Mouse (Mus musculus) neural tube, embryonic 14.5 days (tissue): Measurements from ENCODE around the gene Tbc1d4. TPM values are rescaled to one million over a fixed set of nuclear protein-coding genes. Genes with fewer than 3 reads are reported as not detected.
"Not testable (repeated sequence)": the region's sequence is repeated elsewhere in the genome, so short reads cannot be mapped to it uniquely, and the experiment has no call there.

Experiments used
- ATAC-seq: fragments of 200-750 bp; cut with Nextera tagmentation; 2 replicates; pipeline ENCODE4 v1.8.0; 2017; ENCODE audit warnings: low read depth, mild to moderate bottlenecking, moderate TSS enrichment, moderate library complexity
- H3K27ac ChIP-seq: fragments of 300-500 bp; sonication (generic); 2 replicates; pipeline ENCODE4 v1.5.1; 2014; ENCODE audit warnings: low read depth, mild to moderate bottlenecking, control low read depth, low read length, moderate library complexity, mixed read lengths
- H3K27me3 ChIP-seq: fragments of 300-500 bp; sonication (generic); 2 replicates; pipeline ENCODE4 v1.6.1; 2014; ENCODE audit warnings: low read length; ENCODE audit not compliant: control insufficient read depth, insufficient read depth
- H3K36me3 ChIP-seq: fragments of 300-500 bp; sonication (generic); 2 replicates; pipeline ENCODE4 v1.6.1; 2014; ENCODE audit warnings: low read length, mixed read lengths; ENCODE audit not compliant: control insufficient read depth, insufficient read depth
- H3K4me1 ChIP-seq: fragments of 300-500 bp; sonication (generic); 2 replicates; pipeline ENCODE4 v1.6.1; 2014; ENCODE audit warnings: low read length; ENCODE audit not compliant: control insufficient read depth, insufficient read depth
- H3K4me2 ChIP-seq: fragments of 300-500 bp; sonication (generic); 2 replicates; pipeline ENCODE4 v1.6.1; 2014; ENCODE audit warnings: mild to moderate bottlenecking, low read depth, low read length, control low read depth
- H3K4me3 ChIP-seq: fragments of 300-500 bp; sonication (generic); 2 replicates; pipeline ENCODE4 v1.5.1; 2014; ENCODE audit warnings: low read depth, low read length, control low read depth, mixed read lengths
- H3K9ac ChIP-seq: fragments of 300-500 bp; sonication (generic); replicated peaks from 2 replicates; pipeline ENCODE4 v1.6.1; 2014; ENCODE audit warnings: low read depth, mild to moderate bottlenecking, control low read depth, low read length, mixed read lengths
- H3K9me3 ChIP-seq: fragments of 300-500 bp; sonication (generic); 2 replicates; pipeline ENCODE4 v1.6.1; 2016; ENCODE audit warnings: low read length; ENCODE audit not compliant: control insufficient read depth
- WGBS: fragments of 180-500 bp; shearing (Covaris S2); extraction: QIAGEN DNeasy Blood & Tissue Kit; methylation state at CpG from one replicate; pipeline ENCODE4 v1.1.7; 2014; 5-methylcytosine and 5-hydroxymethylcytosine counted together
- polyA plus RNA-seq: library from polyadenylated mRNA; unstranded; fragments of >200 nt; fragmentation: Nextera tagmentation; extraction: Ambion mirVana; gene quantifications from 2 replicates; pipeline ENCODE4 v1.2.1, GENCODE M21; 2014

Gene Tbc1d4
- polyA plus RNA-seq, 1 experiment from 2014 or later = 5.3 TPM

DNA sequence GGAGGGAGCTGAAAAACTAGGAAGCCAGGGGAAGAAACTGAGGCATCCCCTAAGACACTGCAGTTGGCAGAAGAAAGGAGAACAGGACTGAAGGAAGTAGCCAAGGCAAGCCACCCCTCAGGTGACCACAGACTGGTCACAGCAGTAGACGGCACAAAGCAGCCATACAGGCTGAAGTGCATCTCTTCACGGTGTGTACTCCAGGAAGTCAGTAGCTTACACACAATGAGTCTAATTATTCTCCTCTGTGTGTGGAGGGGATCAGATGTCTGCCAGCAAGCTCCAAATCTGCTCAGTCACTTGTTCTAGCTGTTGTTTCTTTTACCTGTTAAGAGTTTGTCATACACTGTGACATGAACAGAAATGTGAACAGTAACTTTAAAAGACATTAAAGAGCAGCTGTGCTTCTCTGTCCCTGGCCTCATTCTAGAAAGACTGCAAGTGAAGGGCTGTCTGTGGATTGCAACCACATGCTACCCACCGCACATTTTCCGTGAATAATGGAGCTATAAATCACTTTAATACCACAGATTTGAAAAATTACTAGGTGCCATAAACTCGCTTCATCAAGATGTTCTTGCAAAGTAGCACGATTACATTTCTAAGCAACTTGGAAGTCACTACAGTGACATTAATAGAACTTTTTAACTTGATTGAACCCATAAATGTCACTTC is 21.5 kb downstream of the Tbc1d4 start:
- not testable (repeated sequence) for H3K36me3 ChIP-seq, H3K9ac ChIP-seq, H3K27ac ChIP-seq, H3K4me3 ChIP-seq, H3K27me3 ChIP-seq, ATAC-seq, H3K9me3 ChIP-seq, H3K4me1 ChIP-seq, H3K4me2 ChIP-seq
- 41% methylated on average over 4 of the region's 6 CpGs for WGBS

DNA sequence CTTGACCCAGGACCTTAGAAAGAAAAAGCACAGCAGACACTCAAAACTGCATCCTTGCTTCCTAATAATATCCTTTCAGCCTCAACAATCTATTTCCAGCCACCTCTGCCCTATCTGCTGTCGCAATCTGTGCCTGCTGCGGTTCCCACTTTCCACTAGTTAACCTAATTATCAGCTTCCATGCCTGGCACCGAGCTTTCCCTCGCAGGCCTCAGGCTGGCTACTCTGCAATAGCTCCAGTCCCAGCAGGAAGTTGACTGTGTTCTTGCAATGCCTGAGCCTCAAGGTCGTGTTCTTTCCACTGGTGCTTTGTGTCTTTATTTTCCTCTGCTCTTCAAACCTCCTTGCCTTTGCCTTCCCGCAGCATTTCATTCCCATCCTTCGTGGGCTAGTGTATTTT is 22.9 kb downstream of the Tbc1d4 start:
- H3K4me3 ChIP-seq = no peak overlapping the region

DNA sequence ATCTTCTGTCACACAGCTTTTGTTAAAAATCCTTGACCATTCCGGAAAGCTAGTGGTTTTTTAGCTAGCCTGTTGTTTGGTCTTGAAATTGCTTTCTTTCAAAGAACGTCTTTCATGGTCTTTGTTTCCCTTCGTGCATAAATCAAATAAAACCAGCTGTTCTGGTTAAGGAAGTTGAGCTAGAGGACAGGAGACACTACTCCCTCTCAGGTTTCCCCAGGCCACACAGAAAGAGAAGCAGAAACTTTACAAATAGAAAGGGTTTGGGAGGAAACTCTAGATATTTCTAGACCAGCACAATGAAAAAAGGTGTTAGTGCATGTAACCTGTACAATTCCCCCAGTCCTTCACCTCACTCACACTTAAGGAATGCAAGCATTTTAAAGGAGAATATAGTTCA is 33.3 kb downstream of the Tbc1d4 start:
- Histone ChIP-seq H3K4me1 (no peaks in the 10 kb centered on the region), H3K9me3 (no peaks in the 10 kb centered on the region), H3K36me3 (no peaks in the 10 kb centered on the region), H3K4me3 (no peak overlapping the region), H3K4me2 (no peak overlapping the region), H3K9ac (no peak overlapping the region), H3K27ac (no peak overlapping the region), H3K27me3 (no peaks in the 10 kb centered on the region)
- ATAC-seq = no peak
- 17% methylated on average over 3 of the region's 3 CpGs for WGBS

More for the DNA sequence above, 22.9 kb downstream of the Tbc1d4 start:
- H3K27ac ChIP-seq = no peak overlapping the region
- H3K36me3 ChIP-seq = no peaks in the 10 kb centered on the region
- H3K27me3 ChIP-seq = no peaks in the 10 kb centered on the region
- H3K9ac ChIP-seq = no peak overlapping the region
- no peaks in the 10 kb centered on the region for H3K9me3 ChIP-seq
- H3K4me1 ChIP-seq = no peaks in the 10 kb centered on the region
- ATAC-seq = no peak
- 77% methylated on average over 7 of the region's 7 CpGs for WGBS
- H3K4me2 ChIP-seq = no peak overlapping the region

DNA sequence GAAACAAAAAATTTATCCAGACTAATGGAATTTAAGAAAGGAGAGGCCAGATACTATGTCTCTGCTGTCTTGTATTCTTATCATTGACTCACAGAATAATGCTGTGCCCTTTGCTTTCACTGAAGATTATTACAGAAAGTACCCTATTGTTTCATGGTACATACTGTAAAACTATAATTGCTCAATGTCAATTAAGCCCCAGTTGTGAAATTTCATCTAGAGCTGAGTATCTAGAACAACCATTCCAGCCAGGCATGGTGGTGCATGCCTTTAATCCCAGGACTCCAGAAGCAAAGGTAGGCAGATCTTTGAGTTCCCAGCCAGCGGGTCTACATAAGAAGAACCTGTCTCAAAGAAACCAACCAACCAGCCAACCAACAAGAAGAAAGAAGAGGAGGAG is 34.5 kb downstream of the Tbc1d4 start:
- H3K27me3 ChIP-seq = no peaks in the 10 kb centered on the region
- H3K36me3 ChIP-seq = no peaks in the 10 kb centered on the region
- no peaks in the 10 kb centered on the region for H3K4me1 ChIP-seq
- H3K9ac ChIP-seq = no peak overlapping the region
- H3K9me3 ChIP-seq = no peaks in the 10 kb centered on the region
- H3K4me2 ChIP-seq = no peak overlapping the region
- H3K4me3 ChIP-seq = no peak overlapping the region
- 91% methylated on average over 1 of the region's 1 CpGs for WGBS
- no peak for ATAC-seq
- no peak overlapping the region for H3K27ac ChIP-seq

DNA sequence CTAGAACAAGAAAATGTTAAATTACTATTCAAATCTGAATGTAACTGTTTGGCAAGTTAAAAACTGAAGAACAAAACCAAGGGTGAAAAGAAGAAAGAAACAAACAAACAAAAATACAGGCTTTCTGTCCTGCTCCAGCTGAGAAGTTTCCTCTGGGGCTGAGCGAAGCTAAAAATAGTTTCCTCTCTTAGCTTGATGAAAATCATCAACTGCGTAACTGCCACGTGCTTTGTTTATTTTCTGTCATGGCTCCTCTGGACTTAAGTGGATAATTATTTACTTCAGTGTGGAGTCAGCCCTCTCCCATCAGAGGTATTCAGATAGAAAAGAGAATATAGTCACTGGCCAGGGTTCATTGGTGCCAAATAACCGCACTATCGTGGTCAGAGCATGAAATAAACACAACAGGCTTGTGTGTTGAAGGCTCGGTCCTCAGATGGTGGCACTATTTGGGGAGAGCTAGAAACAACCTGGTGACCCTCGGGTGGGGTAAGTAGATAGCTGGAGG is 35.8 kb downstream of the Tbc1d4 start:
- Histone ChIP-seq H3K4me2 (no peak overlapping the region), H3K9ac (no peak overlapping the region), H3K4me3 (no peak overlapping the region), H3K4me1 (no peaks in the 10 kb centered on the region), H3K27ac (no peak overlapping the region), H3K27me3 (no peaks in the 10 kb centered on the region), H3K36me3 (no peaks in the 10 kb centered on the region), H3K9me3 (no peaks in the 10 kb centered on the region)
- WGBS = 84% methylated on average over 7 of the region's 7 CpGs
- no peak for ATAC-seq

DNA sequence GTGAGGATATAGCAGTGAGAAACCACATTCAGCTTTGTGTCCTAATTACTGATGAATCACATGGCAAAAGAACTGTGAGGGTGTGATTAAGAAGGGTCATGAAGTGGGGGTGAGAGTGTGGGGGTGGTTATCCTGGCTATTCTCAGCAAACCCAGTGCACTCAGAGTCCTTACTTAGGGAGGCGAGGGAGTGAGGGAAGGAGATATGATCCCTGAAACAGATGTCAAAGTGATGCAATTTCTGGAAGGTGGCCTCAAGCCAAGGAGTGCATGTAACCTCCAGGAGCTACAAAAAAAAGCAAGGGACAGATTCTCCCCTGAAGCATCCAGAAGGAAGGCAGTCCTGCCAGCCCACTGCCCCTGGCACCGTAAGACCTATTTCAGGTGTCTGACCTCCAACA is 40.2 kb downstream of the Tbc1d4 start:
- Histone ChIP-seq H3K4me1 (no peaks in the 10 kb centered on the region), H3K4me2 (no peak overlapping the region), H3K36me3 (no peaks in the 10 kb centered on the region), H3K9ac (no peak overlapping the region), H3K27ac (no peak overlapping the region), H3K9me3 (no peaks in the 10 kb centered on the region), H3K4me3 (no peak overlapping the region), H3K27me3 (no peaks in the 10 kb centered on the region)
- WGBS = 88% methylated on average over 2 of the region's 2 CpGs
- ATAC-seq = no peak

DNA sequence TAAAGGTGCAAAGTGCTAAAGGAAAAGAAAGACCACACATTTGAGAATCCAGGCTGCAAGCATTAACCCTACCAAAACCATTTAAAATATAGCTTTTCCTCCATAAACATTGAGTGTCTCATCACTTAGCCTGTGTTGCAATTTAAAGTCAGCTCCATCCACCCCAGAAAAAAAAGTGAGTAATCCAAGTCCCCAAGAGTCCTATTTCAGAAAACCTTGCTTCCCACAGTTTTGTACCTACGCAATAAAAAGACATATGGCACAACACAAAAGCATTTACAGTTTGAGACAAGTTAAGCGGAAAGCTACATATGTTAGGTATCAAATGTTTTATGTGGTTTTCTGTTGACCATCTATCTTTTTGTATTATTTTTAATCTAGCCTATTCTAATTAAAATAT is 42.3 kb downstream of the Tbc1d4 start:
- H3K4me2 ChIP-seq = no peak overlapping the region
- no peaks in the 10 kb centered on the region for H3K27me3 ChIP-seq
- no peaks in the 10 kb centered on the region for H3K4me1 ChIP-seq
- H3K9me3 ChIP-seq = no peaks in the 10 kb centered on the region
- no peak overlapping the region for H3K9ac ChIP-seq
- H3K27ac ChIP-seq = no peak overlapping the region
- ATAC-seq = no peak
- WGBS = 82% methylated on average over 2 of the region's 2 CpGs
- no peak overlapping the region for H3K4me3 ChIP-seq
- no peaks in the 10 kb centered on the region for H3K36me3 ChIP-seq

DNA sequence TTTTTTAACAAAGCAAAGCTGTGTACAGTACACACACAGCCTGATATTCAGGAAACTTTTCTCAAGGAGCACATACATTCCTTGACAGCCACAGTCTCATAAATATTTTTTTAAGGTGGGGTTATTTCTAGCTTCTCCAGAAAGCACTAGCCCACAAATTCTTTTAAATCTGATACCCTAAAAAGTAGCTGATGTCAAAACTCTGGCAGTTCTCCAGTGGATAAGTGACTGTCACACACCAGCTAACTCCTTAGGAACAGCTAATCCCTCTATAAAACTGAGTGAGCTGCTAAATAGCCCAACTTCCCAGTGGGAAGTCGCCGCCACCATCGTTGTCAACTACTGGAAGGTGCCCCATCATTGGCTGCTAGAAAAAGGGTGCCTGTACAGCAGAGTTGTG is 43.3 kb downstream of the Tbc1d4 start:
- Histone ChIP-seq H3K4me2 (no peak overlapping the region), H3K4me1 (no peaks in the 10 kb centered on the region), H3K36me3 (no peaks in the 10 kb centered on the region), H3K27me3 (no peaks in the 10 kb centered on the region), H3K9me3 (no peaks in the 10 kb centered on the region), H3K27ac (no peak overlapping the region), H3K4me3 (no peak overlapping the region), H3K9ac (no peak overlapping the region)
- no peak for ATAC-seq
- WGBS = 56% methylated on average over 3 of the region's 3 CpGs

DNA sequence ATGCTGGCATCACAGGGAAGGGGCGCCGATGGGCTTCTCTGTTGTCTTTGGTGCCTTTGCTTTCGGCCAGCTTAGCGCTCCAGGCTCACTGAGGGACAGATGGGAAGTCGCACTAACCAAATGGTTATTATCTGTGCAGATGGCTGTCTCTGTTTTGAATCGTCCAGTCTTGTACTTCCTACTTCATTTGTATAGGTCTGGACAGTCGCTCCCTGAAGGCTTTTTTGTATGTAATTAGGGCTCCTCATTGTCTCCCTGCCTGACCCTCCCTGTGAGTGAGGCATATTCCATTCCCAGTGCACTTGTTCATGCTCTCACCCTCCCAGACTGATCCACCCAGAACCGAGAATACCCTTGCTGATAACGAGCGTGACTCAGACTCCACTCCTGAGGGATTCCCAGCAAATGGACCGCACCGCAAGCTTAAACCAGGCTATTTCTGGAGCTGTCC is 47.7 kb downstream of the Tbc1d4 start:
- H3K36me3 ChIP-seq = no peaks in the 10 kb centered on the region
- no peak; the same call in 1 of the 2 replicates for ATAC-seq
- no peaks in the 10 kb centered on the region for H3K27me3 ChIP-seq
- H3K4me1 ChIP-seq = no peaks in the 10 kb centered on the region
- no peak overlapping the region for H3K9ac ChIP-seq
- H3K27ac ChIP-seq = no peak overlapping the region
- 33% methylated on average over 12 of the region's 12 CpGs for WGBS
- H3K9me3 ChIP-seq = no peaks in the 10 kb centered on the region
- no peak overlapping the region for H3K4me2 ChIP-seq
- H3K4me3 ChIP-seq = no peak overlapping the region
